Mouse (Mus musculus) olfactory bulb, adult 2 months (tissue): ENCODE data around the gene Pi4ka. TPM values are rescaled to one million over a fixed set of nuclear protein-coding genes. Genes with fewer than 3 reads are reported as not detected.

Source experiments
- H3K27ac ChIP-seq: fragments of 200-500 bp; 2 replicates; pipeline ENCODE4 v1.5.1; 2012; ENCODE audit warnings: low read depth, low read length; ENCODE audit not compliant: insufficient read depth
- H3K4me1 ChIP-seq: fragments of 200-500 bp; 2 replicates; pipeline ENCODE4 v1.6.1; 2012; ENCODE audit warnings: low read length; ENCODE audit not compliant: control insufficient read depth, insufficient read depth
- H3K4me3 ChIP-seq: fragments of 200-500 bp; 2 replicates; pipeline ENCODE4 v1.5.1; 2012; ENCODE audit warnings: mild to moderate bottlenecking, low read depth, low read length, moderate library complexity; ENCODE audit not compliant: insufficient read depth
- CTCF ChIP-seq: fragments of 200-500 bp; IDR thresholded peaks from 2 replicates; pipeline ENCODE4 v1.5.1; 2012; ENCODE audit warnings: low read depth, mild to moderate bottlenecking, low read length, moderate library complexity; ENCODE audit not compliant: insufficient read depth
- POLR2A ChIP-seq: fragments of 200-500 bp; IDR thresholded peaks from 2 replicates; pipeline ENCODE4 v1.6.1; 2012; ENCODE audit warnings: mild to moderate bottlenecking, low read depth, low read length, moderate library complexity; ENCODE audit not compliant: insufficient read depth
- WGBS: fragments of 180-500 bp; shearing (Covaris S2); methylation state at CpG from one replicate; pipeline ENCODE4 v1.1.7; 2018; 5-methylcytosine and 5-hydroxymethylcytosine counted together
- polyA plus RNA-seq: library from polyadenylated mRNA; stranded (reverse); fragments of >200 nt; gene quantifications from 2 replicates; pipeline ENCODE4 v1.2.4, GENCODE M21; 2012; ENCODE audit warnings: low replicate concordance; ENCODE audit not compliant: missing spikeins, insufficient read depth, insufficient read length

Pi4ka gene
- polyA plus RNA-seq, 1 experiment = 511 TPM

- no peak overlapping the region for H3K4me3 ChIP-seq
- H3K27ac ChIP-seq = no peak overlapping the region
- WGBS = 84% methylated on average over 1 of the region's 1 CpGs
- 0 out of 2 replicates have a peak, but pooled peaks cover 2% of the 10 kb centered on the region for H3K4me1 ChIP-seq
- TF ChIP-seq CTCF = no peak
Measured at GRCm38 (mm10) chr16:17402855-17403254, 3.3 kb downstream of the Pi4ka start.

GRCm38 (mm10) chr16:17392784-17393183 is 13.3 kb downstream of the Pi4ka start:
- Histone ChIP-seq H3K4me1 (no peaks in the 10 kb centered on the region), H3K27ac (no peak overlapping the region), H3K4me3 (no peak overlapping the region)
- 50% methylated on average over 4 of the region's 4 CpGs for WGBS
- no peak for TF ChIP-seq POLR2A
- no peak for TF ChIP-seq CTCF

GRCm38 (mm10) chr16:17383594-17384326 is 22.4 kb downstream of the Pi4ka start:
- WGBS = 86% methylated on average over 2 of the region's 2 CpGs
- TF ChIP-seq POLR2A (no peak), CTCF (no peak)
- no peak overlapping the region for H3K4me3 ChIP-seq
- H3K27ac ChIP-seq = no peak overlapping the region
- no peaks in the 10 kb centered on the region for H3K4me1 ChIP-seq

DNA sequence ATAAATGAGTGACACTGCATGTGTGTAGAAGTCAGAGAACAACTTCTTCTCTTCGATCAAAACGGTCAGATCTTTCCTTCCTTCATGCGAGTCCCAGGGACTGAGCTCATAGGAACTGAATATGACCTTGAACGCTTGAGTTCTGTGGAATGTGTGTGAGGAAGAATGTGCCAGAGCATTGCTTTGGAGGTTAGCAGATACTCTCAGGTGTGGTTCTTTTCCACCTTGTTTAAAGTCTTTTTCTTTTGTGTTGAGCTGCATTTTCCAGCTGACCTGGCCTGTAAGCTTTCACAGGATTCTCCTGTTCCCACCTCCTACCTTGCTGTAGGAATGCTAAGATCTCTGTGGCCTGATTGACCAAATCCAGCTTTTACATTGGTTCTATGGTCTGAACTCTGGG is 23.8 kb downstream of the Pi4ka start:
- H3K4me3 ChIP-seq = no peak overlapping the region
- TF ChIP-seq CTCF (no peak), POLR2A (no peak)
- no peaks in the 10 kb centered on the region for H3K4me1 ChIP-seq
- 92% methylated on average over 4 of the region's 4 CpGs for WGBS
- no peak overlapping the region for H3K27ac ChIP-seq

DNA sequence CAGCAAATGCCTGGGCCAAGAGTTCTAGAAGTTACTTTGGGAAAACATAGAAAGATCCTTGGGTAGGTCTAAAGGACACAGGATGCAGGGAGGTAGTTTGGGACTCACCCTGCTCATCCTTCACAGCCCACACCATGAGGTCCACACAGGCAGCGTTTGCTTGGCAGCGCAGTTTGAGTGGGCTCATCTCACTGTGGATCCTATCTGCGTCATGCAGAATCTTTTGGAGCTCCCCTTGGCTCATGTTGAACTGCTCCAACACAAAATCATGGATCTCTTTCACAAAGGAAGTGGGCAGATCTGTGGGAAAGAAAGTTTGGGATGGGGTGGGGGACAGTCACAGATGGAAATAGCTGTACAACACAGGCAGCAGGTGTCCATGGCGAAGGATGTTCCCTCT is 47.3 kb downstream of the Pi4ka start:
- Histone ChIP-seq H3K27ac (no peak overlapping the region), H3K4me1 (no peaks in the 10 kb centered on the region), H3K4me3 (no peak overlapping the region)
- 90% methylated on average over 4 of the region's 4 CpGs for WGBS
- no peak for TF ChIP-seq CTCF

- WGBS = 80% methylated on average over 6 of the region's 6 CpGs
- Histone ChIP-seq H3K27ac (no peak overlapping the region), H3K4me3 (no peak overlapping the region), H3K4me1 (no peaks in the 10 kb centered on the region)
- no peak for TF ChIP-seq POLR2A
- no peak for TF ChIP-seq CTCF
Measured at GRCm38 (mm10) chr16:17356031-17356430, 50.1 kb downstream of the Pi4ka start.

DNA sequence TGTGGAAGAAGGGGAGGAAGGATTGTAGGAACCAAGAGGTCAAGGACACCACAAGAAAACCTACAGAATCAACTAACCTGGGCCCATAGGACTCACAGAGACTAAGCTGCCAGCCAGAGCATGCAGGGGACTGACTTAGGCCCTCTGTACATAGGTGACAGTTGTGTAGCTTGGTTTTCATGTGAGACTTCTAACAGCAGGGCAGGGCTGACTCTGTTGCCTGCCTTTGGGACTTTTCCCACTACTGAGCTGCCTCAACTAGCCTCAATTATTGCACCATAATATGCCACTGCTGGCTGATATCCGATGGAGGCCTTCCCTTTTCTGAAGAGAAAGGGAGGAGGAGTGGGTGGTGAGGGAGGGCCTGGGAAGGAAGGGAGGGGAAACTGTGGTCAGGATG is 59.3 kb downstream of the Pi4ka start:
- Histone ChIP-seq H3K27ac (no peak overlapping the region), H3K4me3 (no peak overlapping the region), H3K4me1 (no peaks in the 10 kb centered on the region)
- TF ChIP-seq POLR2A (no peak), CTCF (no peak)
- 65% methylated on average over 1 of the region's 1 CpGs for WGBS

DNA sequence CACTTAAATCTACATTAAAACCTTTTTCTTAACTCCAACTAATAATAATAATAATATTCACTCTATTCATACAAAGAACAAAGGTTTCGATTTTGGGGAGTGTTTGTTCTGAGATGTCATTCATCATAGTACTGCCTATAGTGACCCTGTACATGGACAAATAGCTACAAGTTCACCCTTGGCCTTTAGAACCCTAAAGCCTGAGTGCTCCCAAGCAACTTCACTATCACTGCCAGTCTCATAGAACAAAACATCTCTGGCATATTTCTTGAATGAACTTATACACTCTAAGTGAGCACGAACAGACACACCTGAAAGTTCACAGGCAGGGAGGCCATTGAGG is 60.3 kb downstream of the Pi4ka start:
- Histone ChIP-seq H3K4me3 (no peak overlapping the region), H3K27ac (no peak overlapping the region), H3K4me1 (no peaks in the 10 kb centered on the region)
- WGBS = 91% methylated on average over 2 of the region's 2 CpGs
- TF ChIP-seq CTCF = no peak
- TF ChIP-seq POLR2A = no peak

GRCm38 (mm10) chr16:17345141-17345812 is 60.8 kb downstream of the Pi4ka start:
- no peak overlapping the region for H3K27ac ChIP-seq
- TF ChIP-seq POLR2A (no peak), CTCF (no peak)
- H3K4me1 ChIP-seq = no peaks in the 10 kb centered on the region
- no peak overlapping the region for H3K4me3 ChIP-seq
- 75% methylated on average over 8 of the region's 8 CpGs for WGBS

DNA sequence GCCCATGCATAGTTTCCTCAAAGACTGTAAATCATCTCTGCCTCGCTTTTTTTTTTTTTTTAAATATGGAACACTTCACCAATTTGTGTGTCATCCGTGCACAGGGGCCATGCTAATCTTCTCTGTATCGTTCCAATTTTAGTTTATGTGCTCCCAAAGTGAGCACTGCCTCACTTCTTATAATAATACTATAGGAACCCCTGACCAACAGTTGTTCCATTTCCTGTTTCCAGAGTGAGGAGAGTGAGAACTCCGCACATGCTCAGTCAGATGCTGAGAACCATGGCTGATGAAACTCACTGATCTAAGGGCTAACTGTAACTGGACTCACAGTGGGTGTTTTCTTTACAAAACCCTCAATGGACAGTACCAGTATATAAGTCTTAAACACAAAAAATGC is 64.3 kb downstream of the Pi4ka start:
- H3K4me3 ChIP-seq = no peak overlapping the region
- TF ChIP-seq CTCF (no peak), POLR2A (no peak)
- no peaks in the 10 kb centered on the region for H3K4me1 ChIP-seq
- WGBS = 92% methylated on average over 4 of the region's 4 CpGs
- H3K27ac ChIP-seq = no peak overlapping the region
